Mouse (Mus musculus): ENCODE measurements around the gene Neu3. TPM values are rescaled to one million over a fixed set of nuclear protein-coding genes. Genes with fewer than 3 reads are reported as not detected.

Gene Neu3
- polyA plus RNA-seq, 1 experiment: 2.3 TPM

DNA sequence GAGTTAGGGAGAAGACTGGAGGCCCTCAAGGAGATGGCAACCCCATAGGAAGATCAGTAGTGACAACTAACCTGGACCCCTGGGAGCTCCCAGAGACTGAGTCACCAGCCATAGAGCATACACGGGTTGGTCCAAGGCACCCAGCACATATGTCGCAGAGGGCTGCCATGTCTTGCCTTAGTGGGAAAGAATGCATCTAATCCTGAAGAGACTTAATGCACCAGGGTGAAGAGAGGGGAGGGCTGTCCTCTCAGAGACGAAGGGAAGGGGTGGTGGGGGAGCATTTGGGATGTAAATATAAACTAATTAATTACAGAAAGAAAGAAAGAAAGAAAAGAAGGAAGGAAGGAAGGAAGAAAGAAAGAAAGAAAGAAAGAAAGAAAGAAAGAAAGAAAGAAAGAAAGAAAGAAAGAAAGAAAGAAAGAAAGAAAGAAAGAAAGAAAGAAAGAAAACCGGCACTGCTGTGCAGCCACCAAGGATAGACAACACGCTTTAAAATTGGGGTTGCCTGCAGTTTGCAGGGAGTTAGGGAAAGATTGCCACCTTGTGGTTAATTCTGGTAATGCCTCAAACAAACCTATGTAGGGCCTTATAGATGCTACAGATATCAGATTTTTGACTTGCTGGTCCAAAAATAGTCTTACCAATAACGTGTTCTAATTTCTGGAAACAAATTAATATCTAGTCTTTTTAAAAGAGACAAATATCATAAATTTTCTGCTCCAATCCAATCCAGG lies 30.1 kb downstream of the Neu3 start:
- H3K27ac ChIP-seq (ENCODE audit: insufficient read depth, low read length): no peak overlapping the region
- no peak overlapping the region for H3K4me3 ChIP-seq (ENCODE audit: insufficient read depth, low read length)
- 0 out of 2 replicates have a peak, but pooled peaks have one; percentile 22 for TF ChIP-seq CTCF (IDR thresholded peaks at IDR 0.05; ENCODE audit: borderline replicate concordance, insufficient read depth, low read length)
- TF ChIP-seq POLR2A (IDR thresholded peaks at IDR 0.05; ENCODE audit: low read depth, low read length): no peak
- H3K4me1 ChIP-seq (ENCODE audit: control insufficient read depth, insufficient read depth, low read length): no peaks in the 10 kb centered on the region

DNA sequence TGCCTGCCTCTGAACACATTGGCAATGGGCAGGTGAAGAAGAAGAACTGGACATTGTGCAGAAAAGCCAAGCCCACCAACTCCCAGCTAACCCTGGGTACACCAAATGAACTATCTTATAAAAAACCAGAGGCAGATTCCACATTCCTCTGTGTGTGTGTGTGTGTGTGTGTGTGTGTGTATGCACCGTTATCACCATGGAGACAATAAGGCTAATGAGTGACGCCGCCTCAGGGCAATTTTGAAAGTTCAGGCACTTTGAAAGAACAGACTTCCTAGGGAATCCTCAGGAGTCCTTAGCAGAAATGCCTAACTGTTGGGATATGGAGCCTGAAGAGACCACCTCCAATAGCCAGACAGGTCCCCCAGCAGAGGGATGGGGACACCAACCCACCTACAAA lies 31.0 kb downstream of the Neu3 start:
- Histone ChIP-seq H3K27ac (ENCODE audit: insufficient read depth, low read length) (no peak overlapping the region), H3K4me3 (ENCODE audit: insufficient read depth, low read length) (no peak overlapping the region), H3K4me1 (ENCODE audit: control insufficient read depth, insufficient read depth, low read length) (no peaks in the 10 kb centered on the region)
- TF ChIP-seq POLR2A (IDR thresholded peaks at IDR 0.05; ENCODE audit: low read depth, low read length) (no peak), CTCF (IDR thresholded peaks at IDR 0.05; ENCODE audit: borderline replicate concordance, insufficient read depth, low read length) (no peak)

DNA sequence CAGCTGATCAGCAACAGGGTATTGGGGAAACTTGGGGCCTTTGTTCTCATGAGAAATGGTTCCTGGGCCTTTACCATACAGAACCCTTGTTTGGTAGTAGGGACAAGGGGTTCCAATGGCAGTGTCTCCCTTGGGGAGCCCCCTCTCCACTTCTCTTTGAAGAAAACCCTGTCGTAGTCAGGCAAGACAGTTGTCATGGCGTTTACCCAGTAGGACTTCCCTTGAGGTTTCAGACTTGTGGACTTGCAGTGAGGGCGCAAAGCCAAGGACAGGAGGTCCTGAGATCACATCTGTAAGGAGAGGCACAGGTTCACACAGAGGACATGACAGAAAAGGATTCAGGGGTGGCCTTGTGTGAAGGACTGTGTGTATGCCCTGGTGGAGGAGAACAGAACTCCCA lies 31.7 kb downstream of the Neu3 start:
- H3K4me3 ChIP-seq (ENCODE audit: insufficient read depth, low read length): no peak overlapping the region
- H3K27ac ChIP-seq (ENCODE audit: insufficient read depth, low read length): no peak overlapping the region
- no peak for TF ChIP-seq POLR2A (IDR thresholded peaks at IDR 0.05; ENCODE audit: low read depth, low read length)
- TF ChIP-seq CTCF (IDR thresholded peaks at IDR 0.05; ENCODE audit: borderline replicate concordance, insufficient read depth, low read length): no peak
- no peaks in the 10 kb centered on the region for H3K4me1 ChIP-seq (ENCODE audit: control insufficient read depth, insufficient read depth, low read length)

GRCm38 (mm10) chr7:99795192-99795981 lies 32.8 kb downstream of the Neu3 start:
- TF ChIP-seq POLR2A (IDR thresholded peaks at IDR 0.05; ENCODE audit: low read depth, low read length) (no peak), CTCF (IDR thresholded peaks at IDR 0.05; ENCODE audit: borderline replicate concordance, insufficient read depth, low read length) (no peak)

GRCm38 (mm10) chr7:99794096-99794495 lies 34.1 kb downstream of the Neu3 start:
- TF ChIP-seq CTCF (IDR thresholded peaks at IDR 0.05; ENCODE audit: borderline replicate concordance, insufficient read depth, low read length): no peak
- no peak for TF ChIP-seq POLR2A (IDR thresholded peaks at IDR 0.05; ENCODE audit: low read depth, low read length)
- no peak overlapping the region for H3K27ac ChIP-seq (ENCODE audit: insufficient read depth, low read length)

More at GRCm38 (mm10) chr7:99795192-99795981, 32.8 kb downstream of the Neu3 start:
- Histone ChIP-seq H3K27ac (ENCODE audit: insufficient read depth, low read length) (no peak overlapping the region), H3K4me3 (ENCODE audit: insufficient read depth, low read length) (no peak overlapping the region), H3K4me1 (ENCODE audit: control insufficient read depth, insufficient read depth, low read length) (no peaks in the 10 kb centered on the region)

DNA sequence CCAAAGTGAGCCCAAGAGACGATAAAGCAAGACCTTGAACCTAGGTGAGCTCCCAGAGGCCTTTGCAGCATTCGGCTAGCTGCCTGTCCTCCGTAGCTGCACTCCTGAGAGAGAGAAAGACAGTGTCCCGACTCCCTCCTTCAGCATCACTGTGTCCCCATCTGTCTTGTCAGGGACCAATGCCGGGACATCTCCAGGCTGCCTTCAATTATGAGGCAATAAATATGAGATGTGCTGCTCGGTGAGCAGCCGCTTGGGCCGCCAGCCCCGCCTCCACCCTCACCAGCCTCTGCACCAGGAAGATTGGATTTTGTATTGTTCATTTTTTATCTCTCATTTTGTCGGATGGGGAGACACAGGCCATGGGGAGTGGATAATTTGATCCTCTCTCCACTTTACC lies 37.4 kb downstream of the Neu3 start:
- Histone ChIP-seq H3K4me1 (ENCODE audit: control insufficient read depth, insufficient read depth, low read length) (no peaks in the 10 kb centered on the region), H3K4me3 (ENCODE audit: insufficient read depth, low read length) (no peak overlapping the region), H3K27ac (ENCODE audit: insufficient read depth, low read length) (no peak overlapping the region)
- TF ChIP-seq POLR2A (IDR thresholded peaks at IDR 0.05; ENCODE audit: low read depth, low read length): no peak
- no peak for TF ChIP-seq CTCF (IDR thresholded peaks at IDR 0.05; ENCODE audit: borderline replicate concordance, insufficient read depth, low read length)

More at GRCm38 (mm10) chr7:99794096-99794495, 34.1 kb downstream of the Neu3 start:
- no peaks in the 10 kb centered on the region for H3K4me1 ChIP-seq (ENCODE audit: control insufficient read depth, insufficient read depth, low read length)
- no peak overlapping the region for H3K4me3 ChIP-seq (ENCODE audit: insufficient read depth, low read length)

GRCm38 (mm10) chr7:99788563-99788962 lies 39.7 kb downstream of the Neu3 start:
- H3K4me3 ChIP-seq (ENCODE audit: insufficient read depth, low read length): no peak overlapping the region
- TF ChIP-seq CTCF (IDR thresholded peaks at IDR 0.05; ENCODE audit: borderline replicate concordance, insufficient read depth, low read length): no peak
- no peak for TF ChIP-seq POLR2A (IDR thresholded peaks at IDR 0.05; ENCODE audit: low read depth, low read length)
- no peaks in the 10 kb centered on the region for H3K4me1 ChIP-seq (ENCODE audit: control insufficient read depth, insufficient read depth, low read length)
- no peak overlapping the region for H3K27ac ChIP-seq (ENCODE audit: insufficient read depth, low read length)

DNA sequence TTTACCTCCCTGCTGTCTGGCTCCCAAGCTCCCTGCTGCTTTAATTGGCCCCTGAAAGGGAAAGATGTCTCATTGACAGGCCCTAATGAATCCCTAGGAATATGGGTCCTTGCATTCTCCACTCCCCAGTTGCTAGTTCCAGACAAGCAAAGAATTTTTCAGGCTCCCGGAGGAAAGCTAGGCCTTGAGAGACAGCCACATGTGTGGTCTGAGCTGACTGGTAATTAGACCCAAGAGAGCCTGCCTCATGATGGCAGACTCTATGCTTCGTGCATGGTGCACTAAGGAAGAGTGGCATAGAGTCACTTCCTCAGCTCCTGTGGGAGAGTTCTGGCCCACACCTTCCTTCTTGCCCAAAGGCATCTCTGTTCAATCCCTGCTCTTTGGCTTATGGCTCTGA lies 40.3 kb downstream of the Neu3 start:
- H3K27ac ChIP-seq (ENCODE audit: insufficient read depth, low read length): no peak overlapping the region
- TF ChIP-seq POLR2A (IDR thresholded peaks at IDR 0.05; ENCODE audit: low read depth, low read length) (no peak), CTCF (IDR thresholded peaks at IDR 0.05; ENCODE audit: borderline replicate concordance, insufficient read depth, low read length) (no peak)
- no peak overlapping the region for H3K4me3 ChIP-seq (ENCODE audit: insufficient read depth, low read length)
- H3K4me1 ChIP-seq (ENCODE audit: control insufficient read depth, insufficient read depth, low read length): no peaks in the 10 kb centered on the region

- no peak for TF ChIP-seq POLR2A (IDR thresholded peaks at IDR 0.05; ENCODE audit: low read depth, low read length)
- no peak for TF ChIP-seq CTCF (IDR thresholded peaks at IDR 0.05; ENCODE audit: borderline replicate concordance, insufficient read depth, low read length)
- Histone ChIP-seq H3K4me1 (ENCODE audit: control insufficient read depth, insufficient read depth, low read length) (no peaks in the 10 kb centered on the region), H3K4me3 (ENCODE audit: insufficient read depth, low read length) (no peak overlapping the region), H3K27ac (ENCODE audit: insufficient read depth, low read length) (no peak overlapping the region)
These were observed 41.4 kb downstream of the Neu3 start for GRCm38 (mm10) chr7:99786774-99787173.

GRCm38 (mm10) chr7:99785553-99785952 lies 42.7 kb downstream of the Neu3 start:
- TF ChIP-seq CTCF (IDR thresholded peaks at IDR 0.05; ENCODE audit: borderline replicate concordance, insufficient read depth, low read length): no peak
- no peak for TF ChIP-seq POLR2A (IDR thresholded peaks at IDR 0.05; ENCODE audit: low read depth, low read length)

More at GRCm38 (mm10) chr7:99785553-99785952, 42.7 kb downstream of the Neu3 start:
- no peak overlapping the region for H3K27ac ChIP-seq (ENCODE audit: insufficient read depth, low read length)
- H3K4me1 ChIP-seq (ENCODE audit: control insufficient read depth, insufficient read depth, low read length): no peaks in the 10 kb centered on the region
- H3K4me3 ChIP-seq (ENCODE audit: insufficient read depth, low read length): no peak overlapping the region

All from embryonic fibroblast, embryonic 13.5 days (primary cell).